Mouse (Mus musculus) thymus, adult 18-20 months (tissue): ENCODE results near the gene Sez6.

ENCODE experiments used
- DNase-seq, 2 experiments: peaks; one replicate each; pipeline ENCODE4 v3.0.0; 2022; ENCODE audit warnings: mixed read lengths in 2 of 2

The Sez6 gene

GRCm38 (mm10) chr11:77981609-77982440 lies 51.2 kb downstream of the Sez6 start:
- DNase-seq: peak; percentile 93 to 98

- peak; percentile 100 for DNase-seq
These were observed 51.9 kb downstream of the Sez6 start, which contains the start of gene Phf12 for GRCm38 (mm10) chr11:77982441-77982905. Gene Phf12, plus strand, starts transcription at chr11:77982754.

GRCm38 (mm10) chr11:77983191-77983936 lies 52.8 kb downstream of the Sez6 start:
- DNase-seq: peak; percentile 64 to 73

- peak; percentile 53 to 63 for DNase-seq
These were observed 53.6 kb downstream of the Sez6 start for GRCm38 (mm10) chr11:77983937-77984835.

- peak; percentile 21 to 50 for DNase-seq
These were observed 54.2 kb downstream of the Sez6 start for GRCm38 (mm10) chr11:77984836-77985231.

- no peak for DNase-seq
These were observed 55.0 kb downstream of the Sez6 start for GRCm38 (mm10) chr11:77985541-77986065.

GRCm38 (mm10) chr11:77989071-77989690 lies 58.6 kb downstream of the Sez6 start:
- no peak for DNase-seq

- no peak for DNase-seq
These were observed 65.0 kb downstream of the Sez6 start for GRCm38 (mm10) chr11:77995556-77995955.

GRCm38 (mm10) chr11:78006446-78006845 lies 75.8 kb downstream of the Sez6 start:
- no peak for DNase-seq

- DNase-seq: peak in 1 of 2 experiments; percentile 39
These were observed 89.1 kb downstream of the Sez6 start for GRCm38 (mm10) chr11:78019676-78020075.

- no peak for DNase-seq
These were observed 93.0 kb downstream of the Sez6 start for GRCm38 (mm10) chr11:78023607-78024006.
